In the genomic region with DNA sequence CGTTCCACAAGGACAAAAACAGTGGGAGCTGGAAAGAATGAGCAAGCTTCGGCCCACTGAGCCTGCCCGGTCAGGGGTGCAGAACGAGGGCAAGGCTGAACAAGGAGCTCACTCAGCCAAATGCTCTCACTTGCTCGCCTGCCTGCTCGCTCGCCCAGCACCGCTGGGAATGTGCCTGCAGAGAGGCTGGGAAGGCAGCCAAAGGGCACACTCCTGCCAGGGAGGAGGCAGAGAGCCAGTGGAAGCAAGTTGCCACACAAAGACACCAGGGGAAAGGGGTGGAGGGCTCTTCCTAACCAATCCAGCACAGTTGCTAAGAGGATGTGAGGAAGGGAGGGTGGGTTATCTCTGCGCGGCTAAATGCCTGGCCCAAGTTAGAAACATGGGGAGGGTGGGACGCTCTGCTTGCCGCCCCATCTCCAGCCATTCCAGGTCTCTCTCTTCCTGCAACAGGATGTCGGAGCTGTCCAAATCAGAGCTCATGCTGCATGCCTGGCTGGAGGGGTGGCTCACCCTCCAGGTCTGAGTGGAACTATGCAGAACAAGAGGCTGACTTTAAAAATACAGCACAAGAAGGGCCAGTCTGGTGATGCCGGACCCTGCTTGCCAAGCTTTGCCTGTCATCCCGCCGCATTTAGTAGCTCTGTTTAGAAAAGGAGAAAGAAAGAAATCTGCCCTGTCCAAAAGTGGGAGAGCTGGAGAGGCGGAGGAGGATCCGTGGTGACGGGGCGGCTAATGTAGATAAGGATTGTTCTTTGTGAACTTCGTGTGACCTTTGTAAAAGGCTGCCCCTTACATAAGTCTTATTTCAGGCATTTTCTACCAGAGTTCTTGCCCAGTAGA, we compare ENCODE assay signal across 7 mouse cellular contexts.
DNase-seq lines count a peak whose midpoint lies in the region; ATAC-seq and TF ChIP-seq lines count a peak whose summit lies in the region.

No protein-coding gene starts in this region.

- peaks cover 47% of the 10 kb centered on the region for H3K4me1 ChIP-seq in bone marrow macrophage, adult 2 months (ENCODE audit: control insufficient read depth, insufficient read depth, low read length)
- H3K4me1 ChIP-seq in embryonic facial prominence, embryonic 15.5 days: peaks cover 33% of the 10 kb centered on the region
- H3K4me1 ChIP-seq in kidney, embryonic 14.5 days (ENCODE audit: control insufficient read depth, insufficient read depth, low read length): peaks cover 27% of the 10 kb centered on the region
- peaks cover 25% of the 10 kb centered on the region for H3K4me1 ChIP-seq in limb, embryonic 12.5 days (replicated peaks)
- H3K4me1 ChIP-seq in midbrain, embryonic 16.5 days (ENCODE audit: control insufficient read depth, insufficient read depth, low read length): peaks cover 10% of the 10 kb centered on the region
- H3K4me1 ChIP-seq in testis, adult 2 months (ENCODE audit: control insufficient read depth, insufficient read depth, low read length): peaks cover 6% of the 10 kb centered on the region

- no peaks in the 10 kb centered on the region for H3K9me3 ChIP-seq in embryonic facial prominence, embryonic 15.5 days (replicated peaks)
- no peaks in the 10 kb centered on the region for H3K9me3 ChIP-seq in kidney, embryonic 14.5 days (ENCODE audit: control insufficient read depth, low read length)
- no peaks in the 10 kb centered on the region; the same call in 1 of the 2 replicates for H3K9me3 ChIP-seq in limb, embryonic 12.5 days
- no peaks in the 10 kb centered on the region for H3K9me3 ChIP-seq in midbrain, embryonic 16.5 days (replicated peaks; ENCODE audit: control insufficient read depth, low read length, poor library complexity, severe bottlenecking)

- ATAC-seq in embryonic facial prominence, embryonic 15.5 days (ENCODE audit: insufficient number of reproducible peaks, low FRiP score, low TSS enrichment, low read depth): peak; percentile 80
- peak; percentile 75 for ATAC-seq in kidney, embryonic 14.5 days (ENCODE audit: low FRiP score, low TSS enrichment)
- ATAC-seq in limb, embryonic 12.5 days (ENCODE audit: insufficient number of reproducible peaks, insufficient read depth, low FRiP score, low TSS enrichment, low read depth): peak; percentile 37; the same call in 1 of the 2 replicates
- peak; percentile 92 for ATAC-seq in midbrain, embryonic 16.5 days

- peak; percentile 92 to 94 for DNase-seq in heart, adult 9 months (ENCODE audit: low spot score in 2 of 2)

- peak overlapping the region; percentile 44 for H3K4me2 ChIP-seq in embryonic facial prominence, embryonic 15.5 days (replicated peaks)
- H3K4me2 ChIP-seq in kidney, embryonic 14.5 days (replicated peaks; ENCODE audit: low read depth, low read length): peak overlapping the region; percentile 42
- peak overlapping the region; percentile 30 for H3K4me2 ChIP-seq in limb, embryonic 12.5 days
- peak overlapping the region; percentile 49 for H3K4me2 ChIP-seq in midbrain, embryonic 16.5 days (ENCODE audit: low read length)

- H3K4me3 ChIP-seq in bone marrow macrophage, adult 2 months (ENCODE audit: insufficient read depth, low read length): no peak overlapping the region
- 0 out of 2 replicates have a peak overlapping the region, but pooled peaks have one; percentile 12 for H3K4me3 ChIP-seq in embryonic facial prominence, embryonic 15.5 days (replicated peaks)
- H3K4me3 ChIP-seq in kidney, embryonic 14.5 days (ENCODE audit: low read length): 0 out of 2 replicates have a peak overlapping the region, but pooled peaks have one; percentile 10
- H3K4me3 ChIP-seq in limb, embryonic 12.5 days (replicated peaks): no peak overlapping the region
- H3K4me3 ChIP-seq in midbrain, embryonic 16.5 days (ENCODE audit: low read depth, low read length): peak overlapping the region; percentile 15; the same call in 1 of the 2 replicates
- H3K4me3 ChIP-seq in testis, adult 2 months (ENCODE audit: control insufficient read depth, low read depth, low read length): no peak overlapping the region

- H3K27ac ChIP-seq in bone marrow macrophage, adult 2 months (ENCODE audit: insufficient read depth, low read depth, low read length): peak overlapping the region; percentile 35; the same call in 1 of the 2 replicates
- H3K27ac ChIP-seq in embryonic facial prominence, embryonic 15.5 days (replicated peaks): peak overlapping the region; percentile 70
- H3K27ac ChIP-seq in kidney, embryonic 14.5 days (ENCODE audit: low read depth, low read length): peak overlapping the region; percentile 86
- peak overlapping the region; percentile 31; the same call in 1 of the 2 replicates for H3K27ac ChIP-seq in limb, embryonic 12.5 days
- peak overlapping the region; percentile 76 for H3K27ac ChIP-seq in midbrain, embryonic 16.5 days (ENCODE audit: low read length)
- peak overlapping the region; percentile 77 for H3K27ac ChIP-seq in testis, adult 2 months (ENCODE audit: control insufficient read depth, insufficient read depth, low read depth, low read length)

- no peaks in the 10 kb centered on the region for H3K36me3 ChIP-seq in embryonic facial prominence, embryonic 15.5 days
- no peaks in the 10 kb centered on the region for H3K36me3 ChIP-seq in kidney, embryonic 14.5 days (ENCODE audit: control insufficient read depth, insufficient read depth, low read length)
- H3K36me3 ChIP-seq in limb, embryonic 12.5 days: no peaks in the 10 kb centered on the region
- H3K36me3 ChIP-seq in midbrain, embryonic 16.5 days (ENCODE audit: control insufficient read depth, insufficient read depth, low read length): no peaks in the 10 kb centered on the region
- no peaks in the 10 kb centered on the region for H3K36me3 ChIP-seq in testis, adult 2 months (ENCODE audit: control insufficient read depth, insufficient read depth, low read length)

- TF ChIP-seq CTCF in bone marrow macrophage, adult 2 months (IDR thresholded peaks at IDR 0.05; ENCODE audit: low read depth, low read length): no peak
- TF ChIP-seq CTCF in testis, adult 2 months (IDR thresholded peaks at IDR 0.05; ENCODE audit: control insufficient read depth, insufficient read depth, insufficient replicate concordance, low read depth, low read length): no peak

- WGBS in embryonic facial prominence, embryonic 15.5 days: 17% methylated on average over 21 of the region's 21 CpGs
- 3% methylated on average over 21 of the region's 21 CpGs for WGBS in kidney, embryonic 14.5 days
- WGBS in limb, embryonic 12.5 days: 30% methylated on average over 21 of the region's 21 CpGs
- 11% methylated on average over 21 of the region's 21 CpGs for WGBS in midbrain, embryonic 16.5 days

- H3K27me3 ChIP-seq in embryonic facial prominence, embryonic 15.5 days: no peaks in the 10 kb centered on the region
- H3K27me3 ChIP-seq in kidney, embryonic 14.5 days (ENCODE audit: control insufficient read depth, insufficient read depth, low read length): no peaks in the 10 kb centered on the region
- H3K27me3 ChIP-seq in limb, embryonic 12.5 days: no peaks in the 10 kb centered on the region
- H3K27me3 ChIP-seq in midbrain, embryonic 16.5 days (ENCODE audit: control insufficient read depth, insufficient read depth, low read depth, low read length): no peaks in the 10 kb centered on the region
- H3K27me3 ChIP-seq in testis, adult 2 months (ENCODE audit: control insufficient read depth, insufficient read depth, low read length): no peaks in the 10 kb centered on the region

- no peak overlapping the region for H3K9ac ChIP-seq in embryonic facial prominence, embryonic 15.5 days
- no peak overlapping the region for H3K9ac ChIP-seq in kidney, embryonic 14.5 days (ENCODE audit: low read depth, low read length)
- 0 out of 2 replicates have a peak overlapping the region, but pooled peaks have one; percentile 23 for H3K9ac ChIP-seq in limb, embryonic 12.5 days (replicated peaks)
- 0 out of 2 replicates have a peak overlapping the region, but pooled peaks have one; percentile 2 for H3K9ac ChIP-seq in midbrain, embryonic 16.5 days (ENCODE audit: low read depth, low read length)

- TF ChIP-seq POLR2A in bone marrow macrophage, adult 2 months (IDR thresholded peaks at IDR 0.05; ENCODE audit: borderline replicate concordance, low read depth, low read length): no peak
- no peak for TF ChIP-seq POLR2A in testis, adult 2 months (IDR thresholded peaks at IDR 0.05; ENCODE audit: control insufficient read depth, low read depth, low read length)

Comparison
In these comparisons a context has a peak if more than half of its experiments do, and no peak if none do; other contexts are left out.
1. H3K27ac ChIP-seq: peak in every context shown above with its lines; median percentile 86 in kidney, embryonic 14.5 days; 77 in testis, adult 2 months; 76 in midbrain, embryonic 16.5 days; 70 in embryonic facial prominence, embryonic 15.5 days; 35 in bone marrow macrophage, adult 2 months; 31 in limb, embryonic 12.5 days.
2. H3K4me3 ChIP-seq: peak in embryonic facial prominence, embryonic 15.5 days (single experiment), kidney, embryonic 14.5 days (single experiment) and midbrain, embryonic 16.5 days (single experiment); none in bone marrow macrophage, adult 2 months (single experiment), limb, embryonic 12.5 days (single experiment) and testis, adult 2 months (single experiment).
3. ATAC-seq: peak in every context shown above with its lines; median percentile 92 in midbrain, embryonic 16.5 days; 80 in embryonic facial prominence, embryonic 15.5 days; 75 in kidney, embryonic 14.5 days; 37 in limb, embryonic 12.5 days.
4. H3K9ac ChIP-seq: peak in limb, embryonic 12.5 days (single experiment) and midbrain, embryonic 16.5 days (single experiment); none in embryonic facial prominence, embryonic 15.5 days (single experiment) and kidney, embryonic 14.5 days (single experiment).
5. Peak in every context shown above with its lines, with median percentiles within 50 percentile points of each other: H3K4me2 ChIP-seq.